Mouse (Mus musculus): ENCODE results near the gene Hyal2. TPM values are rescaled to one million over a fixed set of nuclear protein-coding genes. Genes with fewer than 3 reads are reported as not detected.
A peak's percentile ranks its signal among the peaks of the same experiment; 100 is the strongest.

Gene Hyal2
- polyA plus RNA-seq, 1 experiment from 2014 or later, result 127 TPM

DNA sequence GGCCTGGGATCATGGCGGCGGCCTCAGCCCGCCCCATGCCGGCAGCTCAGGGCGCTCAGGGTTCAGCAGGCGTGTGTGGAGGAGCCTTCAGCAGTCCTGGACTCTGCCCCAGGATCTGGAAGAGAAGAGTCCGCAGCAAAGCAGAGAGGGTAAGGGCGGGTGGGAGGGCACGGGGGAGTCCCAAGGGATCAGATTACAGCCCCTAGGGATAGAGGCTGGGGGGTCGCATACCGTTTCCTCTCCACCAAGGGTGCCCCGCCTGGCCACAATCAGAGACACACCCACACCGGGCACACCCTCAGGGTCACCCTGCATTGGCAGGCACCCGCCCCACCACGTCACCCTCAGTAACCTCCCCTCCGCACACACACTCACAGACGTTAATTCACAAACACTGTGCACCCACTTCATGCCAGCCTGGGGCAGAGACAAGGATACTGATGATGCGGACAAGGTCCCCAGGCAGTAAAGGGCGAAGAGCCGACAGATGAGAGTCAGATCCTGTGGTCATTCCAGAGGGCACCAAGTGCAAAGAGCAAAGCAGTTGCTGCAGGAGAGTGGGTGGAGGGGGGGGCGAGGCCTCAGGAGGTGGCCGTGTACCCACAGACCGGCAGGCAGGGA lies 37.4 kb downstream of the Hyal2 start:
- no peak for ATAC-seq (ENCODE audit: insufficient number of reproducible peaks, insufficient read depth, low FRiP score, low TSS enrichment, low read depth)

DNA sequence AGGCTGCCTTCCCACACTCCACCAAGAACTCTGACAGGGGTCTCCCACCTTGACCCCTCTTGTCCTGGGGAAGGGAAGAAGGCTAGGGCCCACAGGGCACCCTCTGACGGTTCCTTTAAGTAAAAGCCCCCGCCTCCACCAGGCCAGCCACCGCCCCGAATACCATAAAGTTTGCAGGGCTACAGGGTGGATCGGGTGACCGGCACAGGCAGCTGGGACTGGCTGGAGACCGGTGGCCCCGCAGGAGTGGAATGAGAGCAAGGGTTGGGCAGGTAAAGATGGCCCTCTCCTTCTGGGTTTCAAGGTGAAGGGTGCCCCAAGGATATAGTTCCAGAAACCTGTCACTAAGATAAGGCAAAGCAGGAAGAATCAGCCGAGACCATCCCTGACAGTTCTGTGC lies 38.8 kb downstream of the Hyal2 start:
- Histone ChIP-seq H3K36me3 (no peaks in the 10 kb centered on the region), H3K4me2 (peak overlapping the region; percentile 56), H3K27ac (peak overlapping the region; percentile 74), H3K4me3 (replicated peaks) (peak overlapping the region; percentile 21), H3K4me1 (replicated peaks) (peaks cover 93% of the 10 kb centered on the region), H3K27me3 (no peaks in the 10 kb centered on the region), H3K9ac (replicated peaks) (peak overlapping the region; percentile 28), H3K9me3 (no peaks in the 10 kb centered on the region)
- ATAC-seq (ENCODE audit: insufficient number of reproducible peaks, insufficient read depth, low FRiP score, low TSS enrichment, low read depth), result no peak
- 3% methylated on average over 9 of the region's 9 CpGs for WGBS

More for the DNA sequence above, 37.4 kb downstream of the Hyal2 start:
- WGBS, result 38% methylated on average over 23 of the region's 23 CpGs
- Histone ChIP-seq H3K27me3 (no peaks in the 10 kb centered on the region; the same call in 1 of the 2 replicates), H3K9me3 (no peaks in the 10 kb centered on the region), H3K4me3 (replicated peaks) (peak overlapping the region; percentile 20), H3K4me2 (peak overlapping the region; percentile 45), H3K4me1 (replicated peaks) (peaks cover 79% of the 10 kb centered on the region), H3K36me3 (no peaks in the 10 kb centered on the region), H3K27ac (peak overlapping the region; percentile 74), H3K9ac (replicated peaks) (peak overlapping the region; percentile 34)

DNA sequence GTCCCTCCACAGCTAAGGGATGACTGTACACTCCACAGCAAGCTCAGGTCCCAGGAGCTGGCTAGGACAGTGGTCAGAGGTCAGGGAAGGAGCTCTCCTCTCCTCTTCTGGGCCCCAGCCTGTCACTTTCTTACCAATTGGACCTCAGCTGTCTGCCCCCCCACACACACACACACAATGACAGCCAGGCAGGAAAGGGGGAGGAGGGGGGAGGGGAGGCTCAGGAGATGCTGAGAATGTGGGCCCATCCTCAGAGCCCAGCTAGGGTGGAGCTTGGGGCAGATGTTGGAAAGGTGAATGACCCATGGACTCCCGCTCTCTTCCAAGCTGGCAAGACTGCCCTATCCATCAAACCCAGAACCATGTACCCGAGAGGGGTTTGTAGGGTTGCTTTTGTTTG lies 39.3 kb downstream of the Hyal2 start:
- peak overlapping the region; percentile 28 for H3K9ac ChIP-seq (replicated peaks)
- H3K27me3 ChIP-seq, result no peaks in the 10 kb centered on the region
- H3K4me2 ChIP-seq, result peak overlapping the region; percentile 56
- no peaks in the 10 kb centered on the region for H3K9me3 ChIP-seq
- peak overlapping the region; percentile 74 for H3K27ac ChIP-seq
- peak overlapping the region; percentile 21 for H3K4me3 ChIP-seq (replicated peaks)
- H3K36me3 ChIP-seq, result no peaks in the 10 kb centered on the region
- no peak for ATAC-seq (ENCODE audit: insufficient number of reproducible peaks, insufficient read depth, low FRiP score, low TSS enrichment, low read depth)
- H3K4me1 ChIP-seq (replicated peaks), result peaks cover 97% of the 10 kb centered on the region
- WGBS, result 62% methylated on average over 2 of the region's 2 CpGs

DNA sequence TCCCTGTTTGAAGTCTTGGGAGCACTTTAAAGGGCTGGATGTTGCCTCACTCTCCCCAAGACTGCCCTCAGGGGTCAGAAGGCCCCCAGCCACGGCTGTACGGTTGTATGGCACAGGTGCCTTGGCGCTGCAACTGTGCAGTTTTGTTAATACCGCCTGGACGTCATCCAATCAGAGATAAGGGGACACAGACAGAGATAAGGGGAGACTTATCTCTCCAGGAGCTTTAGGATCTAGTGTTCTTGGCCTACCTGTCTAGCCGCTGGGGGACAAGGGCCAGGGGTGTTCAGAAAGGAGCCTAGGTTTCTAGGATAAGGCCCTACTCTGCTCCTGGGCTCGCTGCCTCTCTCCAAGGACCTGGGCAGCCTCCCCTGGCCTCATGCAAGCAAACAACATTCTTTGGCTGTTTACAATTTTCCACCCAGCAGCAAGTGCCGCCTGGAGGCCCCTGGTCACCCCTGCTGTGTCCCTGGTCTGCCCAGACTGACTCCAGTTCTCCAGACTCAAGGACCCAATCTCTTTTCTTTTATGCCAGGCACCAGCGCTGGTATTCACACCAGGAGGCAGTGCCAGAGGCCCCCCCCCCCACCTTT lies 40.0 kb downstream of the Hyal2 start:
- H3K36me3 ChIP-seq, result no peaks in the 10 kb centered on the region
- H3K27me3 ChIP-seq, result no peaks in the 10 kb centered on the region
- H3K9me3 ChIP-seq, result no peaks in the 10 kb centered on the region
- ATAC-seq (ENCODE audit: insufficient number of reproducible peaks, insufficient read depth, low FRiP score, low TSS enrichment, low read depth), result no peak
- no peak overlapping the region for H3K4me3 ChIP-seq (replicated peaks)
- peak overlapping the region; percentile 56 for H3K4me2 ChIP-seq
- H3K27ac ChIP-seq, result peak overlapping the region; percentile 74
- peaks cover 95% of the 10 kb centered on the region for H3K4me1 ChIP-seq (replicated peaks)
- H3K9ac ChIP-seq (replicated peaks), result 0 out of 2 replicates have a peak overlapping the region, but pooled peaks have one; percentile 18
- 48% methylated on average over 9 of the region's 9 CpGs for WGBS

DNA sequence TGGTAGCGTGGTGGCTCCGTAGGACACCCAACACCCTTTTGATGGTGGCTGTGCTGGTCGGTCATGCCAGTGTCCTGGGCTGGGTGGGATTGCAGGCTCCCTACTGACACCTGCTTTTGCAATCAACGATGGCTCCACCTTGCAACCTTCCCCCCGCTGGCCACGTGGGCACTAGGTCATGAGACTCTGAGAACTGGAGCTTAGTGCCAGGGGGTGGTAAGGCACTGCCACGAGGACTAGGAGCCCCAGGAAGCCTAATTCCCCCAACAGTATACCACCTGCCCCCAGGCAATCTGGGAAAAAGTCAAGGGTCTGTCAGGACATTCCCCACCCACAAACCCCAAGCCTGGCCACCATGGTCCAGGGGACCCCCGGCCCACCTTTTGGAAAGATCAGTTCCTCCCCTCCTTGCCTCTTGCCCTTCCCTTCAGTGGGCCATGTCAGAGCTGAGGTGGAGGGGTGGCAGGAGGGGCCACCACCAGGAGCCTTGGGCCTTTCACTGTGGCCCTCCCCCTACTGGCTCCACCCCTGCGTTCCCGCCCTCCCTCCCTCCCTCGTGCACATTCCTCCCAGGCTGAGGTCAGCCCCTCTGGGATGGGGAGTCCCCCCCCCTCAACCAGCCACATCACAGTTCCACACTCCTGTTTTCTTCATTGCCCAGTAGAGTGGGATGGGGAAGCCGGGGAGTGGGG lies 41.1 kb downstream of the Hyal2 start, which contains the start of gene Sema3b:
Gene Sema3b (minus strand): TSS at position 489 of the 692 bp plus-strand sequence.
- peak; percentile 6; the same call in 1 of the 2 replicates for ATAC-seq (ENCODE audit: insufficient number of reproducible peaks, insufficient read depth, low FRiP score, low TSS enrichment, low read depth)
- H3K36me3 ChIP-seq, result peaks cover 6% of the 10 kb centered on the region
- peak within 1 kb of the TSS; percentile 74 for H3K27ac ChIP-seq
- H3K4me1 ChIP-seq (replicated peaks), result peaks cover 91% of the 10 kb centered on the region
- H3K9me3 ChIP-seq, result no peaks in the 10 kb centered on the region
- 0 out of 2 replicates have a peak within 1 kb of the TSS, but pooled peaks have one; percentile 18 for H3K9ac ChIP-seq (replicated peaks)
- no peak within 1 kb of the TSS for H3K4me3 ChIP-seq (replicated peaks)
- H3K4me2 ChIP-seq, result peak within 1 kb of the TSS; percentile 56
- no peaks in the 10 kb centered on the region for H3K27me3 ChIP-seq
- 36% methylated on average over 12 of the region's 12 CpGs for WGBS

DNA sequence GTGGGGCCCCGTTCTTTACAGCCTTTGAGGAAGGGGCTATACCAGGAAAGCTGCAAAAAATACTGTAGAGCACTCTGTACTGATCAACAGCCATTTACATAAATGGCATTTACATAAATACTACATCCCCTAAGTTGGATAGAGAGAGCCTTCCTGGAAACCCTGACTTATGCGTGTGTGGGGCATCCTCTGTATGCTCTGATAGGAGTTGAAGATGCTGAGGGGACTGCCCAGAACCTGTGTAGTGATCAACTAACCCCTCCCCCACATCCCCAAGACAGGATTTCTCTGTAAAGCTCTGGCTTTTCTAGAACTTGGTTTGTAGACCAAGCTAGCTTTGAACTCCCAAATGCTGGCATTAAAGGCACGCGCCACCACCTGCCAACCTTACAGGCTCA lies 41.7 kb downstream of the Hyal2 start:
- Histone ChIP-seq H3K36me3 (peaks cover 11% of the 10 kb centered on the region), H3K4me3 (replicated peaks) (no peak overlapping the region), H3K4me2 (peak overlapping the region; percentile 56; the same call in 1 of the 2 replicates), H3K9ac (replicated peaks) (no peak overlapping the region), H3K4me1 (replicated peaks) (peaks cover 85% of the 10 kb centered on the region), H3K27me3 (no peaks in the 10 kb centered on the region), H3K9me3 (no peaks in the 10 kb centered on the region), H3K27ac (peak overlapping the region; percentile 74)
- 62% methylated on average over 4 of the region's 4 CpGs for WGBS
- ATAC-seq (ENCODE audit: insufficient number of reproducible peaks, insufficient read depth, low FRiP score, low TSS enrichment, low read depth), result no peak

DNA sequence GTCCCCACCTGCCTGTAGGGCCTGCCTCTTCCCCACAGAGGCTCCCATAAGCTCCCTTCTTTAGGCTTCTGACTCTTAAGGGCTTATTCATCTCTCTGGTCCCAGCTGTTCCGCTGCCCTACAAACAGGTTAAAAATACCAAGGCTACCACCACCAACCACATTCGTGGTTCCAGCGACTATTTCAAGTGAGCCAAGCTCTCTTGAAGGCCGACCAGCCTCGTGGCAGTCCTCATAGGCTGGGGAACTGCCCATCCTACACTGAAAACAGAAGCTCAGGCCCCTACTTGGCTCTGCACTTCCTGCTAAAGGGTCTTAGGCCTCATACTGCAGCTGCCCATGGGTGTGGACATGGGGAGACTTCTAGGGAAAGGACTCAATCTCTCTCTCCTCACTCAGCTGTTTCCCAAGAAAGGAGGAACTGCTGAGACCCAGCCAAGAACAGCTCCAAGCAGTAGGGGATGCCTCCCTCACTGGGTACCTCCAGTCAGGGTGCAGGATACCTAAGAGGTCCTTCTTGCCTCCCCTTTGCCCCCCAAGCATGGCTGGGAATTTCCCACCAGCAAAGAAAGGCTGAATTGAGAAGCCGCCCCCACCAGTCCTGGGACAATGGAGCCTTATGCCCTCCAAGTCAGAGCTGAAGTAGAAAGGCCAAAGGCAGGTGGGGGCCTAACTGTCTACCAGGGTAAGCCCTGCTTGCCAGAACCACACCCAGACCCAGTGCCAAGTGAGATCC lies 43.9 kb downstream of the Hyal2 start:
- ATAC-seq (ENCODE audit: insufficient number of reproducible peaks, insufficient read depth, low FRiP score, low TSS enrichment, low read depth), result no peak; the same call in none of the 2 replicates
- Histone ChIP-seq H3K9me3 (no peaks in the 10 kb centered on the region), H3K4me1 (replicated peaks) (peaks cover 63% of the 10 kb centered on the region), H3K9ac (replicated peaks) (peak overlapping the region; percentile 60; the same call in 1 of the 2 replicates), H3K27ac (peak overlapping the region; percentile 91), H3K4me3 (replicated peaks) (peak overlapping the region; percentile 39), H3K36me3 (peaks cover 33% of the 10 kb centered on the region), H3K4me2 (peak overlapping the region; percentile 70), H3K27me3 (no peaks in the 10 kb centered on the region)
- 79% methylated on average over 6 of the region's 6 CpGs for WGBS

DNA sequence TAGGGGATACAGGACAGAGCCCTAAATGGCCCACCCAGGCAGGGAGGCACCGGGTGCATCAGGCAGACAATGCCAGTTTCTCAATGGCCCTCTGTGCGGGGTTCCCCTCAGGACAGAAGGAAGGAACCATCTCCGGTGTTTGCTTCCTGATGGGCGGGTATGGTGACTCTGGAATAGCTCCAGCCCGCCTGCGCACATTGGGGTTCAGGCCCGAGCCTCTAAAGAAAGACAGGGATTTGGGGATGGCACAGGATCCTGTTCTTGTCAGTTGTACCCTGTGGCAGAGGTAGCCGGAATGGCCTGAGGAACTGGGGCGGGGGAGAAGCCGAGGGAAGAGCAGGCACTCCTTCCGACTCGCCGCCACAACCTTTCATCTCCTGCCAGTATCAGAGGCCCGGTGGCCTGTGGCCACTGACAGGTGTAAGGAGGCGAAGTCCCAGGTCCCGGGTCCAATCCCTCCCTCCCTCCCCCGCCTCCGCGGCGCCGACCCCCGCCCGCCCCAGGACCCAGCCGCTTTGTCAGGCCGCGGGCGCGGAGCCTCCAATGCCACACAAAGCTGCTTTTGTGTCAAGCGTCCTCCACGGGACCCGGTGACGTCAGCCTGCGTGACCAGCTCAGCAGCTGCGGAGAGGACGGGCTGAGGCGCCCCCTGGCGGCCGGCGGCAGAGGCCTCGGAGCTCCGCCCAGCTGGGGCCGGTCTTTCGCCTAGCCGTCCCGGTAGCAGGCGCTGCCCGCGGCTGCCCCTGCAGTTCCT lies 44.6 kb downstream of the Hyal2 start:
- Histone ChIP-seq H3K4me3 (replicated peaks) (peak overlapping the region; percentile 39), H3K4me1 (replicated peaks) (peaks cover 56% of the 10 kb centered on the region), H3K36me3 (peaks cover 39% of the 10 kb centered on the region), H3K27me3 (no peaks in the 10 kb centered on the region), H3K4me2 (peak overlapping the region; percentile 70), H3K9ac (replicated peaks) (peak overlapping the region; percentile 60), H3K27ac (peak overlapping the region; percentile 91), H3K9me3 (no peaks in the 10 kb centered on the region)
- peak; percentile 87 for ATAC-seq (ENCODE audit: insufficient number of reproducible peaks, insufficient read depth, low FRiP score, low TSS enrichment, low read depth)
- WGBS, result 9% methylated on average over 46 of the region's 48 CpGs

DNA sequence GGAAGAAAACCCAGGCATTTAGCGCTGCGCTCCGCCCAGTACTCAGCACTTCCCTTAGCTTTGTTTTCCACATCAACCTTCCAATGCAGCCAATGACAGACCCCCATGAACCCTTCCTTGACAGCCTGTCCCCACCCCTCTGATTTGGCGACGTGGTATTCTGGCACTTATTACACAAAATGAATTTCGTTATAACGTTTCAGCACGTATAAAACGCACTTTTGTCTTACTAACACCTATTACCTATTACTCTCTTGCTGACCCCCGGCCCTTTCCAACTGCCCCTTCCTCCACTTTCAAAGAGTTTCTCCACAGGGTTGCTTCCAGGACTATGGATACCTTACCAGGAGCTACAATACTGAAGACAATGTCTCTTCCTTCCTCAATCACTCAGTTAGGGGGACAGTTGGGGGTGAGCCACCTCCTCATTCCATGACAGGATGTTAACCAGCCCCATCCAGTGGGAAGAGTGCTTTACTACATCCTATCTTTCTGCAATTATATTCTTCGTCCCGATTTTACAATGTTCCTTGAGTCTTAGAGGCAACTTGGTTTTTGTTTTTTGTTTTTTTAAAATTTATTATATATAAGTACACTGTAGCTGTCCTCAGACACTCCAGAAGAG lies 45.3 kb downstream of the Hyal2 start:
- Histone ChIP-seq H3K9me3 (no peaks in the 10 kb centered on the region), H3K9ac (replicated peaks) (peak overlapping the region; percentile 45), H3K27ac (peak overlapping the region; percentile 91), H3K4me2 (peak overlapping the region; percentile 70), H3K27me3 (no peaks in the 10 kb centered on the region), H3K36me3 (peaks cover 46% of the 10 kb centered on the region), H3K4me1 (replicated peaks) (peaks cover 49% of the 10 kb centered on the region), H3K4me3 (replicated peaks) (peak overlapping the region; percentile 39)
- WGBS, result 12% methylated on average over 12 of the region's 12 CpGs
- no peak; the same call in 1 of the 2 replicates for ATAC-seq (ENCODE audit: insufficient number of reproducible peaks, insufficient read depth, low FRiP score, low TSS enrichment, low read depth)

DNA sequence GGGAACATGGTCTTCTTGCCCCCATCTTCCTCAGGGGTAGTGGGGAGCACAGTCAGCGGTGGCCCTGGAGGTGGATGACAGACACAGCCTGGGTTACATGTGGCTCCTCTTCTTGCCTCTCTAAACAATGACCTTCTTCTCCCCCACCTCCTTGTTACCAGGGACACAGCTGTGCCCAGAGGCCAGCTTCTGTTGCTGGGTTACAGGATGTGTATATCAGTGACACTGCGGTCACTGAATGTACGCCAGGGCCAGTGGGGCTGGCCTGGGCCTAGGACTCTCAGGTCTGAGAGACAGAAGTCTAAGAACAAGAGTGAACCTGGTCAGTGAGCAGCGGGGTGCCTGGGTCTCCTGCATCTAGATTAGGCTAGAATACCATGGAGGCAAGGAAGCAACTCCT lies 47.3 kb downstream of the Hyal2 start:
- no peak for ATAC-seq (ENCODE audit: insufficient number of reproducible peaks, insufficient read depth, low FRiP score, low TSS enrichment, low read depth)
- Histone ChIP-seq H3K9ac (replicated peaks) (no peak overlapping the region), H3K36me3 (peaks cover 65% of the 10 kb centered on the region), H3K27me3 (no peaks in the 10 kb centered on the region), H3K4me1 (replicated peaks) (peaks cover 33% of the 10 kb centered on the region), H3K4me2 (no peak overlapping the region), H3K4me3 (replicated peaks) (no peak overlapping the region), H3K9me3 (no peaks in the 10 kb centered on the region), H3K27ac (no peak overlapping the region)
- 87% methylated on average over 4 of the region's 4 CpGs for WGBS

Data from limb, embryonic 12.5 days (tissue).